Mouse (Mus musculus) brown adipose tissue, adult 24 weeks (tissue): Measurements from ENCODE around the gene Megf8. TPM values are rescaled to one million over a fixed set of nuclear protein-coding genes. Genes with fewer than 3 reads are reported as not detected.
A peak's percentile ranks its signal among the peaks of the same experiment; 100 is the strongest.

Experiments
- H3K27ac ChIP-seq: fragments of 200-500 bp; replicated peaks from 2 replicates; pipeline ENCODE4 v1.5.1; 2012; ENCODE audit warnings: low read depth, mild to moderate bottlenecking, low read length
- H3K4me1 ChIP-seq: fragments of 200-500 bp; 2 replicates; pipeline ENCODE4 v1.6.1; 2012; ENCODE audit warnings: low read length, mixed read lengths; ENCODE audit not compliant: control insufficient read depth, insufficient read depth, insufficient read length
- H3K4me3 ChIP-seq: fragments of 200-500 bp; 2 replicates; pipeline ENCODE4 v1.5.1; 2012; ENCODE audit warnings: low read depth, mild to moderate bottlenecking, low read length, moderate library complexity; ENCODE audit not compliant: insufficient read depth
- polyA plus RNA-seq: library from polyadenylated mRNA; stranded (reverse); fragments of >200 nt; gene quantifications from 2 replicates; pipeline ENCODE4 v1.2.4, GENCODE M21; 2012; ENCODE audit not compliant: missing spikeins, insufficient read depth, insufficient read length

The Megf8 gene
- polyA plus RNA-seq, 1 experiment = 12.7 TPM

GRCm38 (mm10) chr7:25286989-25287388 is 30.0 kb upstream of the Megf8 start:
- no peak overlapping the region for H3K4me3 ChIP-seq
- peaks cover 12% of the 10 kb centered on the region for H3K4me1 ChIP-seq
- H3K27ac ChIP-seq = no peak overlapping the region

DNA sequence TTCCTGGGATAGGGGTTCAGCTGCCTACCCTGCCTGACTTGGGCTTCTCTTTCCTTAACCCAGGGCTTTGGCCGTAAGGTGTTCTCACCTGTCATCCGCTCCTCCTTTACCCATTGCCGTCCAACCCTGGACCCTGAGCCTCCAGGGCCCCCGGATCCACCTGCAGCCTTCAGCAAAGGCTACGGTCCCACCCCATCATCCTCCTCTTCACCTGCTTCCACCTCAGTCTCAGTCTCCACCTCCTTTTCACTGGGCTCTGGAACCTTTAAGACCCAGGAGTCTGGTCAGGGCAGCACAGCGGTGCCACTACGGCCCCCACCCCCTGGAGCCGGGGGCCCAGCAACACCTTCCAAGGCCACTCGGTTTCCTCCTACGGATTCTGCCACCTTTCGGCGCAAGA is 29.0 kb upstream of the Megf8 start:
- no peak overlapping the region for H3K27ac ChIP-seq
- peaks cover 9% of the 10 kb centered on the region for H3K4me1 ChIP-seq
- no peak overlapping the region for H3K4me3 ChIP-seq

DNA sequence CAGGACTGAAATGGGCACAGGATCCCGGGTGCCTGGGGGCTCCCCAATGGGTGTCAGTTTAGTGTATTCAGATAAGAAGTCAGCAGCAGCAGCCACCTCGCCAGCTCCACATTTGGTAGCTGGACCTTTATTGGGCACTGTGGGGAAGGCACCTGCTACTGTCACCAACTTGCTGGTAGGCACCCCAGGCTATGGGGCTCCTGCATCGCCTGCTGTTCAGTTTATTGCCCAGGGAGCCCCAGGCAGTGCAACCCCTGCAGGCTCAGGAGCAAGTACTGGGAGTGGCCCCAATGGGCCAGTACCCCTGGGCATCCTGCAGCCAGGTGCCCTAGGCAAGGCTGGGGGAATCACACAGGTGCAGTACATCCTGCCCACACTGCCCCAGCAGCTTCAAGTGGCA is 28.2 kb upstream of the Megf8 start:
- H3K4me1 ChIP-seq = peaks cover 9% of the 10 kb centered on the region; the same call in 1 of the 2 replicates

DNA sequence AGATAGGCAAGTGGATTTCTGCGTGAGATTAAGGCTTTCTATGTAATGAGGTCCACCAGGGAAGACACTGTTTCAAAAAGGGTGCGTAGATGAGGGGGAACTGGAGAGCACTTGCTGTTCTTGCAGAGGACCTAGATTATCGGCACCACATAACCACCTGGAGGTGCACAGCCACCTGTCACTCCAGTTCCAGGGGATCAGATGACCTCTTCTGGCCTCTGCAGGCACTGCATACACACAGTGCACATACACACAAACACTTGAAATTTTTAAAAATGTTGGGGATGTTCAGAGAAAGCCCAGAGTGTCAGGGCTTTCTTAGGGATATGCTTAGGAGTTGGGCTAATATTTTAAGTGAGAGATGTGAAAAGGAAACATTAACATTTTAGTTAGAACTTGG is 27.0 kb upstream of the Megf8 start:
- no peak overlapping the region for H3K27ac ChIP-seq
- no peak overlapping the region for H3K4me3 ChIP-seq
- H3K4me1 ChIP-seq = peaks cover 3% of the 10 kb centered on the region; the same call in 1 of the 2 replicates

More for the DNA sequence above, 28.2 kb upstream of the Megf8 start:
- no peak overlapping the region for H3K4me3 ChIP-seq
- H3K27ac ChIP-seq = no peak overlapping the region

GRCm38 (mm10) chr7:25290463-25290862 is 26.5 kb upstream of the Megf8 start:
- Histone ChIP-seq H3K27ac (no peak overlapping the region), H3K4me1 (peaks cover 3% of the 10 kb centered on the region; the same call in 1 of the 2 replicates), H3K4me3 (no peak overlapping the region)

GRCm38 (mm10) chr7:25290911-25291310 is 26.1 kb upstream of the Megf8 start:
- Histone ChIP-seq H3K4me1 (no peaks in the 10 kb centered on the region), H3K4me3 (no peak overlapping the region), H3K27ac (no peak overlapping the region)

DNA sequence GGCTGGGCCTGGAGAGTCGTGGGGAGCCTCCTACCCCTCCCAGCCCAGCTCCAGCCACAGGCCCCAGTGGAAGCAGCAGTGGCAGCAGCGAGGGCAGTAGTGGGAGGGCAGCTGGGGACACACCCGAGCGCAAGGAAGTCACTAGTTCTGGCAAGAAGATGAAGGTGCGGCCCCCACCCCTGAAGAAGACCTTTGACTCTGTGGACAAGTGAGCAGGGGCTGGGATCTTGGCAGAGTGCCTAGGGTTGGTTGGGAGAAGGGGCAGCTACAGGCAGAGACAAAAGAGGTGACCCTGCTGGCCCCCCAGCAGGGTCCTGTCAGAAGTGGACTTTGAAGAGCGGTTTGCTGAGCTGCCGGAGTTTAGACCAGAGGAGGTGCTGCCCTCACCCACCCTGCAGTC is 24.9 kb upstream of the Megf8 start:
- H3K4me3 ChIP-seq = no peak overlapping the region
- no peak overlapping the region for H3K27ac ChIP-seq
- no peaks in the 10 kb centered on the region for H3K4me1 ChIP-seq

DNA sequence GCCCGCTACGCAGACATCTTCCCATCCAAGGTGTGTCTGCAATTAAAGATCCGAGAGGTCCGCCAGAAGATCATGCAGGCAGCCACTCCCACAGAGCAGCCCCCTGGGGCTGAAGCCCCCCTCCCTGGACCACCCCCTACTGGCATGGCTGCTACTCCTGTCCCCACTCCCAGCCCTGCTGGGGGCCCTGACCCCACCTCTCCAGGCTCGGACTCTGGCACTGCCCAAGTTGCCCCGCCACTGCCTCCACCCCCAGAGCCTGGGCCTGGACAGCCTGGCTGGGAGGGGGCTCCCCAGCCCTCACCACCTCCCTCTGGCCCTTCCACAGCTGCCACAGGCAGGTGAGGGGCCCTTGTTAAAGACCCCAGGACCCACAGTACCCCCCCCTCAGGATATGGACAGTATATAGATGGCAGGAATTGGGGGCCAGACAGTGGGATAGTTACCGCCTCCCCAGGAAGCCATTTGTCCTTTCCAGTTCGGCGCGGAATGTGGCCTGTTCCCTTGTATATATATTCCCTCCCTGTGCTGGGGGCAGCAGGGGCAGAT is 23.7 kb upstream of the Megf8 start:
- H3K4me1 ChIP-seq = no peaks in the 10 kb centered on the region
- no peak overlapping the region for H3K4me3 ChIP-seq
- no peak overlapping the region for H3K27ac ChIP-seq

GRCm38 (mm10) chr7:25294495-25294894 is 22.5 kb upstream of the Megf8 start:
- Histone ChIP-seq H3K4me3 (no peak overlapping the region), H3K27ac (no peak overlapping the region), H3K4me1 (no peaks in the 10 kb centered on the region)

DNA sequence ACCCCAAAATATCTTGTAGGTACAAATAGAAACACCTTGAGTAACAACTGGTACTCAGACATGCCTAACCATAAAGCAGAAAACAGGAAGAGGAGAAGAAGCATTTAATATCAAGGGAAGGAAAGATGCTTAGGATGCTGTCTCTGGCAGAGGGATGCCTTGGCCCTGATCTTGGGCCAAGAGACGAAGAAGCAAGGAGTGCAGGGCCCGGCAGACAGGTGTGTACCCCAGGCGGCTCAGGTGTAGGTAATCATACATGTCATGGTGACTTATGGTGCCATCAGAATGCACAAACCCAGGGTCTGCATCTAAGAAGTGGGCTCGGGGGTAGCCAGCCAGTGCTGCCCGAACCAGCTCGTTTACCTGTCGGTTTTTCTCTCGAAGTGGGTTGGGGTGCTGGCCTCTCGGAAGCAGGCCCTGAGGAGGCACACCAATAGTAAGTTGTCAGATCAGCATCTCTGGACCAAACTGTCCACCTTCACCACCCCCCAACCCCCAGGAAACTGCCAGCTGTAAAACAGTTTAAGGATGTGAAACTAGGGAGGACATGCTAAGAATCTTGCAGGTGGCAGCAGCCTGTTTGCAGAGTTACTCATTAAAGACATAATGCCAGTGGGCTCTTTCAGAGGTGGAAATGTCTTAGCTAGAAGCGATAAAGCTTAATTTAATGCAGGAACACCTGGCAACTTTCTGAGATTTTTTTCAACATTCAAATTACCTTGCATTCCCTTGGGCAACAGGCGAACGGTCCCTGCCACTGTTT is 21.8 kb upstream of the Megf8 start:
- no peak overlapping the region for H3K4me3 ChIP-seq
- H3K27ac ChIP-seq = no peak overlapping the region
- H3K4me1 ChIP-seq = no peaks in the 10 kb centered on the region

GRCm38 (mm10) chr7:25296945-25297453 is 20.0 kb upstream of the Megf8 start:
- Histone ChIP-seq H3K4me3 (peak overlapping the region; percentile 76), H3K4me1 (no peaks in the 10 kb centered on the region), H3K27ac (no peak overlapping the region)

DNA sequence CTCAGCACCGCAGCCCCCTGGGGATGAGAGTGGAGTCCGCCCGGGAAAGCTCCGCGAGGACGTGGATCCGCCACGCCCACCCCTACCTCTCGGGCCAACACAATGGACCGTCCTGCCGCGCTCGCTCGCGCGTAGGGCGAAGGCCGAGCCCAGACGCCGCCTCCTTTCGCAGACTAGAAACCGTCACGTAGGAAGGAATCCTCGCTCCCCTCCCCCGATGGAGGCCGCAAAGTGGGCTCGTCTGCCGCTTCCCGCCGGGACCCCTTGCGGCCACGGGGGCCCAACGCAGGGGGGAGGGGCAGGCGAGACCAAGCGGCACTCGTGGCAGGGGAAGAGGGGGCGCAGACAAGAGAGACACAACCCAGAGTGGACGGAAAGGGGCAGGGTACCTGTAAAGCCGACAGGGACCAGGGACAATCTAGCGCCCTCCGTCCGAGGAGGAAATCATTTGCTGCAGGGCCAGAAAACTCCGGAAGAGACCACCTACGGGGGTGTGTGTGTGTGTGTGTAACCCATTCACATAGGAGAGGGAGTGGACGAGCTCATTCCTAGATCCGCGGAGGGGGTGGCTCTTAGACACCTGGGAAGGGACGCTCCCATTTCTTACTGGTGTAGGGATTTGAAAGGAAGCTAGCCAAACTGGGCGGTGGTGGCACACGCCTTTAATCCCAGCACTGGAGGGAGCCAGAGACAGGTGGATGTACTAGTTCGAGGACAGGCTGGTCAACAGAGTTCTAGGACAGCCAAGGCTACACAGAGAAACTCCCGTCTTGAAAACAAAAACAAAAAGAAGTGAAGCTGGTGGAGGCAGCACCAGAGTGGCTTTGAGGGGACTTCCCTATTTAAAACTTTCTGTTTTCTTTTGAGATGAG is 19.3 kb upstream of the Megf8 start, which contains the start of gene Pafah1b3:
Pafah1b3 (minus strand) TSS at position 533 of the 872 bp plus-strand sequence.
- peak within 1 kb of the TSS; percentile 4 for H3K27ac ChIP-seq
- peak within 1 kb of the TSS; percentile 76 for H3K4me3 ChIP-seq
- no peaks in the 10 kb centered on the region for H3K4me1 ChIP-seq

GRCm38 (mm10) chr7:25301063-25301462 is 15.9 kb upstream of the Megf8 start, which contains the start of gene Prr19:
Gene Prr19 (plus strand): TSS chr7:25301411.
- Histone ChIP-seq H3K4me3 (no peak within 1 kb of the TSS), H3K27ac (no peak within 1 kb of the TSS), H3K4me1 (no peaks in the 10 kb centered on the region)

- Histone ChIP-seq H3K4me1 (no peaks in the 10 kb centered on the region), H3K4me3 (no peak overlapping the region), H3K27ac (no peak overlapping the region)
Observed at GRCm38 (mm10) chr7:25303003-25303684, 13.8 kb upstream of the Megf8 start.

- H3K27ac ChIP-seq = no peak overlapping the region
- no peaks in the 10 kb centered on the region for H3K4me1 ChIP-seq
- H3K4me3 ChIP-seq = no peak overlapping the region
Observed at GRCm38 (mm10) chr7:25303685-25304006, 13.3 kb upstream of the Megf8 start.
